Mouse (Mus musculus): ENCODE data around the gene Plxnb2. TPM values are rescaled to one million over a fixed set of nuclear protein-coding genes. Genes with fewer than 3 reads are reported as not detected.

The Plxnb2 gene
- total RNA-seq (2021): 10 to 100 TPM in 1 of 2 experiments, 1 to 10 TPM in 1; 8.5 to 11.9 TPM
- long read RNA-seq, experiment 1: 0 reads
- long read RNA-seq, experiment 2, partial matches to known transcripts: 2 of 3 reads
- long read RNA-seq, experiment 2, other reads (novel, unspliced or antisense): 1 of 3 reads

- DNase-seq: peak; percentile 86
These were observed at the start of gene Plxnb2 for GRCm38 (mm10) chr15:89180571-89181229. TSS of gene Plxnb2 (minus strand) at chr15:89180788.

GRCm38 (mm10) chr15:89215611-89216233 is 35.1 kb upstream of the Plxnb2 start:
- DNase-seq: peak; percentile 75

- no peak for DNase-seq
These were observed 34.4 kb upstream of the Plxnb2 start for GRCm38 (mm10) chr15:89214953-89215352.

GRCm38 (mm10) chr15:89213517-89213916 is 32.9 kb upstream of the Plxnb2 start:
- DNase-seq: no peak

- DNase-seq: no peak
These were observed 31.9 kb upstream of the Plxnb2 start for GRCm38 (mm10) chr15:89212495-89212894.

- DNase-seq: no peak
These were observed 31.3 kb upstream of the Plxnb2 start for GRCm38 (mm10) chr15:89211716-89212461.

GRCm38 (mm10) chr15:89210915-89211715 is 30.5 kb upstream of the Plxnb2 start, which contains the start of gene Ppp6r2:
TSS of gene Ppp6r2 (plus strand) at chr15:89211553.
- peak; percentile 89 for DNase-seq

- DNase-seq: peak; percentile 79
These were observed 29.5 kb upstream of the Plxnb2 start for GRCm38 (mm10) chr15:89209886-89210761.

- DNase-seq: no peak
These were observed 26.9 kb upstream of the Plxnb2 start for GRCm38 (mm10) chr15:89207457-89207856.

- no peak for DNase-seq
These were observed 16.5 kb upstream of the Plxnb2 start for GRCm38 (mm10) chr15:89197056-89197455.

- peak; percentile 97 for DNase-seq
These were observed 15.7 kb upstream of the Plxnb2 start, which contains the start of gene Dennd6b for GRCm38 (mm10) chr15:89196313-89196706. TSS of gene Dennd6b (minus strand) at chr15:89196496.

GRCm38 (mm10) chr15:89195690-89196312 is 15.2 kb upstream of the Plxnb2 start:
- peak; percentile 91 for DNase-seq

GRCm38 (mm10) chr15:89195261-89195681 is 14.7 kb upstream of the Plxnb2 start:
- no peak for DNase-seq

- no peak for DNase-seq
These were observed 4.3 kb upstream of the Plxnb2 start for GRCm38 (mm10) chr15:89184937-89185227.

GRCm38 (mm10) chr15:89184141-89184936 is 3.8 kb upstream of the Plxnb2 start:
- DNase-seq: no peak

- no peak for DNase-seq
These were observed 2.3 kb upstream of the Plxnb2 start for GRCm38 (mm10) chr15:89182842-89183241.

GRCm38 (mm10) chr15:89182328-89182741 is 1.7 kb upstream of the Plxnb2 start:
- no peak for DNase-seq

GRCm38 (mm10) chr15:89181561-89182270 is 1.1 kb upstream of the Plxnb2 start:
- no peak for DNase-seq

- no peak for DNase-seq
These were observed 477 bp downstream of the Plxnb2 start for GRCm38 (mm10) chr15:89180081-89180541.

Data from gastrocnemius, postnatal 25 days (tissue).